Mouse (Mus musculus): Measurements from ENCODE around the gene Pomgnt1.

DNA sequence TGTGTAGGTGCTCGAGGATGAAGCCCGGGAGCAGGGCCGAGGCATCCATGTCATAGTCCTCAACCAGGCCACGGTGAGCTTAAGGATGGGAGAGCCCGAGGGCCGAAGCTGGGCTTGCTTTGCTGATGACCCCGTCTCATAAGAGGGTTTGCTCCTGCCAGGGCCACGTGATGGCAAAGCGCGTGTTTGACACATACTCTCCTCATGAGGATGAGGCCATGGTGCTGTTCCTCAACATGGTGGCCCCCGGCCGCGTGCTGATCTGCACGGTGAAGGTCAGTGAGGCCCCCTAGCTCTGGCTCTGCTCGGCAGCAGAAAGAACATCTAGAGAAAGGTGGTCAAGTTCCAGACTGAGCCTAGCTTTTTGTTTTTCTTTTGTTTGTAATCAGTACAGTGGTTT lies 29.1 kb downstream of the Pomgnt1 start:
- TF ChIP-seq MYOD1 (IDR thresholded peaks at IDR 0.05; ENCODE audit: control insufficient read depth in 1 of 3, insufficient read length in 2 of 3, low read depth in 2 of 3) (no peak), TCF3 (IDR thresholded peaks at IDR 0.05; ENCODE audit: insufficient read length, low read depth) (no peak), POLR2A (IDR thresholded peaks at IDR 0.05; ENCODE audit: insufficient read length, low read depth) (no peak), USF1 (IDR thresholded peaks at IDR 0.05; ENCODE audit: low read depth) (no peak)
